Comparison of ENCODE assay signal across 8 mouse cellular contexts in genomic region chr17:45686093-45686619, GRCm38 (mm10). TPM values are rescaled to one million over a fixed set of nuclear protein-coding genes. Genes with fewer than 3 reads are reported as not detected.
DNase-seq lines count a peak whose midpoint lies in the region; ATAC-seq and TF ChIP-seq lines count a peak whose summit lies in the region.

Gene Mrpl14, plus strand, starts transcription at chr17:45686322.

- peaks cover 5% of the 10 kb centered on the region; the same call in 1 of the 2 replicates for H3K4me1 ChIP-seq in cortical plate, adult 2 months (ENCODE audit: control insufficient read depth, insufficient read depth, low read length)

- ATAC-seq in activated CD4-positive, CD25-positive, alpha-beta regulatory T cell, adult 4 months: peak; percentile 66
- ATAC-seq in megakaryocyte progenitor cell, adult 5-6 weeks (replicated peaks; ENCODE audit: poor library complexity): peak; percentile 78

- H3K27ac ChIP-seq in cortical plate, adult 2 months (ENCODE audit: insufficient read depth, low read length): peak within 1 kb of the TSS; percentile 89

- TF ChIP-seq POLR2A in cortical plate, adult 2 months (IDR thresholded peaks at IDR 0.05; ENCODE audit: extremely low read depth, insufficient read depth, low read length): peak; percentile 67

- TF ChIP-seq CTCF in cortical plate, adult 2 months (IDR thresholded peaks at IDR 0.05; ENCODE audit: extremely low read depth, insufficient read depth, low read length): no peak

- peak; percentile 96 for DNase-seq in gastrocnemius, postnatal 10 days
- peak; percentile 97 for DNase-seq in induced T-regulatory cell, adult 2 months (ENCODE audit: low read depth)
- DNase-seq in left cerebral cortex, adult 9 months (ENCODE audit: low spot score in 2 of 2): peak; percentile 58 to 82
- peak; percentile 97 for DNase-seq in right cerebral cortex, postnatal 14 days
- DNase-seq in urinary bladder, postnatal 36 days (ENCODE audit: low spot score in 2 of 2): peak; percentile 86 to 88

- peak within 1 kb of the TSS; percentile 66 for H3K4me3 ChIP-seq in cortical plate, adult 2 months (ENCODE audit: insufficient read depth, low read length)

RNA-seq across cellular contexts. Expression of gene Mrpl14, which starts in this region (rescaled TPM):
- 10 to 100 TPM; 73.4 to 90.9 TPM for polyA plus RNA-seq in activated CD4-positive, CD25-positive, alpha-beta regulatory T cell, adult 4 months (2017; shearing (Covaris generic))
- polyA plus RNA-seq in cortical plate, adult 2 months (2012; rRNA removed): 57.1 and 63.8 TPM in 2 replicates
- 10 to 100 TPM; 82.3 to 83.5 TPM for total RNA-seq in gastrocnemius, postnatal 10 days (2021)
- total RNA-seq in megakaryocyte progenitor cell, adult 5-6 weeks (2015): 35.2 and 47.5 TPM in 2 replicates
- 24.9 and 34.2 TPM in 2 replicates for total RNA-seq in megakaryocyte progenitor cell, adult 5-6 weeks (2017)

Comparison
In these comparisons a context has a peak if more than half of its experiments do, and no peak if none do; other contexts are left out.
1. Peak in every context shown above with its lines: DNase-seq, ATAC-seq, H3K4me3 ChIP-seq and H3K27ac ChIP-seq.